Mouse (Mus musculus): ENCODE data around the gene Tnnt3.

Gene Tnnt3

DNA sequence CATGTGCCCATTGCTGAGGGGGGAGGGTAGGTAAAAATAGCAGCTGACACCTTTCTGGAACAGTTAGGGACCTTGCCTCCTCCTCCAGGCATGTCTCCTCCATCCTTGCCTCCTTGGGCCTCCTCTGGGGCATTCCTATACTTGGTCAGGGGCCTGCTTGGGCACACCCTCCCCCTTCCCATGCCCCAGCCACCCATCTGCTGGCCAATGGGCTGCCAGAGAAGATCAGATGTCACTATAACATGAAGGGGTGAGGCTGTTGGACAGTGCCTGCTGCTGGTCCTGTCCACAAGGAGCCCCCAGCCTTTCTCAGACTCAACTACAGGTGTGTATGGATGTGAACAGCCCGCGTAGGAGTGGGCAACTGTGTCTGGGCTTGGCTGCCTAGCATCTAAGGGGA is at the start of gene Tnnt3:
Gene Tnnt3 (plus strand): TSS at position 262 of the 400 bp plus-strand sequence.
- DNase-seq (ENCODE audit: low spot score in 2 of 2) = no peak

DNA sequence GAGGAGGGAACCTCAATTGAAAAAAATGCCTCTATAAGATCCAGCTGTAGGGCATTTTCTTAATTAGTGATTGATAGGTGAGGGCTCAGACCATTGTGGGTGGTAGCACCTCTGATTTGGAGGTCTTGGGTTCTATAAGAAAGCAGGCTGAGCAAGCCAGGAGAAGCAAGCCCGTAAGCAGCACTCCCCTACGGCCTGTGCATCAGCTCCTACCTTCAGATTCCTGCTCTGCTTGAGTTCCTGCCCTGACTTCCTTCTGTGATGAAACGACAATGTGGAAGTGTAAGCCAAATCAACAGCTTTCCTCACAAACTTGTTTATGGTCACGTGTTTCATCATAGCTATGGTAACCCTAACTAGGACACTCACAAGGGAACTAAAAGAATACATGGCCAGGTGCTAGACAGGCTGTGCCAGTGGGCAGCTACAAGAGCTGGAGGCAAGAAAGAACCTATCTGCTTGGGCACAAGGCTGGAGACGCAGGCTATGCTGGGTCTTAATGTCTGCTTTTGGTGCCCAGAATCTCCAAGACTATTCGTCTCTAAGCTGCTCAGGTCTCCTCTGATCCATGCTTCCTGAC is 49.5 kb upstream of the Tnnt3 start:
- DNase-seq (ENCODE audit: low spot score in 2 of 2) = no peak

DNA sequence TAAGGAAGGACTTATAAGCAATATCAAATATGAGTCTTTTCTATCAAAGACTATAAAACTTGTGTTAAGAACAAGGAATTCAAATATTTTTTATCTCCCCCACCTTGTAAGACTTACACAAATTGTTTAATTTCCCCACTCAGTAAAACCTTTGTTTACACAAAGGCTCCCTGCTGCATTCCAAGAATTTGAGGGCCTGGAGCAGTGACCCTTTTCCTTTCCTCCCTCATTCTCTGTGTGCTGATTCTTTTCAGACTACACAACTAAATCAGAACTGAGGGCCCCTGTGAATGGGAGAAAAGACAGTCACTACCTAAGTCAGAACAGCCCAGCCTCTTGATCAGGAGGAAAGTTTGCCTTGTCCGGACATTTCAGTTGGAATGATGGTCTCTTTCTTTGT is 43.9 kb upstream of the Tnnt3 start:
- no peak for DNase-seq (ENCODE audit: low spot score in 2 of 2)

DNA sequence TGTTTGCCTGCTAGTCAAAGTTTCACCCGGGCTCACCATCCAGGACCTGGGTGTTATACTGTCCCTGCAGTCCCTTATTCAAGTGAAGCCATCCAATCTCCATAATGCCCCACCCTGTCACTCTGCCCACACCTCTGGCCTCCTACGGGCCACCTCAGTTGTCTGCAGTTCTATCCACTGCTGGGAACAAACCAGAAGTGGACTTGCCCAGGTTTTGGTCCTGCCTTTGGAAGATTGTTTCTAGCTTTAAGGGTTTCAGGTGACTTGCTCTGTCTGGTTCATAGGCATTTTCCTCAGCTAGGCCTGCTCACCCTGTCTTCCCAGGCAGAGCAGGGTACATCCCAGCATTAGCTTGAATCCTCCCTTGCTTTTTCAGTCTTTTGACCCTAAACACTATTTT is 43.4 kb upstream of the Tnnt3 start:
- no peak for DNase-seq (ENCODE audit: low spot score in 2 of 2)

DNA sequence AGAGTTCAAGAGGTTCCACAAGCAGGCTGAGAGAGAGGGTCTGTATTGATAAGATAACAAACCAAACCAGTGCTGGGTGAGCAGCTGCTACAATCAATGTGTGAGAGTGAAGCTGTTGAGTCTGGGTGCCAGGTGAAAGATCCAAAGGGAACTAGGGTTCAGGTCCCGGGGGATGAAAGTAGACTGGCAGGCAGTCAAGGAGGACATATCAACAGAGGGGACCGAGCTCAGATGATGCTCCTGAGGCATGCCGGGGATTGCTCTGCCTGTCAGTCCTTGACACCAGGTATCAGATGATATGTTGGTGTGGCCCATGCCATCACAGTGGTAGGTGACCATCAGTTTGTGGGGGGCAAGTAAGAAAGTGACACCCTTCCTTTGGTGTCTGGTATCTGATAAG is 41.8 kb upstream of the Tnnt3 start:
- no peak for DNase-seq (ENCODE audit: low spot score in 2 of 2)

DNA sequence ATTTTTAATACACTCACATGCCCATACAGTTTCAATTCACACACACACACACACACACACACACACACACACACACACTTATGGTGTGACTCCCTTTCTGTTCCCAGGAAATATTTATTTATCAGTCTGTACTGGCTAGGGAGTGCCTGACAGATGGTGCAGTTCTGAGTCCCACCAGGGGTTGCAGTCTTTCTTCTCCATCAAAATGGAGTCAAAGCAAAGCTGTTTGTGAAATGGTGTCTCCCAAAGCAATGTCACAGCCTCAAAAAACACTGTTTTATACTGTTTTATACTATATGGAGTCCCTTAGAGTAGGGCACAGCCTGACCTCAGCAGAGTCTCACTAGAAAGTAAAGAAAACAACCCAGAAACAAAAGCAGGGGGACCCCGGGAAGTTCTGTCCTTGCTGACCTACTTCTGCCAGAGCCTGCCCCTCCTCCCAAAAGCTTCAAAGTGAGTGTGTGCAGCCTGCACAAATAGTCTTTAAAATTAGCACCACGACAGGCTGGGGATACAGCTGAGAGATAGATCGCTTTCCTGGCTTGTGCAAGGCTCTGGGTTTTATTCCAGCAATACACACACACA is 41.3 kb upstream of the Tnnt3 start:
- no peak for DNase-seq (ENCODE audit: low spot score in 2 of 2)

DNA sequence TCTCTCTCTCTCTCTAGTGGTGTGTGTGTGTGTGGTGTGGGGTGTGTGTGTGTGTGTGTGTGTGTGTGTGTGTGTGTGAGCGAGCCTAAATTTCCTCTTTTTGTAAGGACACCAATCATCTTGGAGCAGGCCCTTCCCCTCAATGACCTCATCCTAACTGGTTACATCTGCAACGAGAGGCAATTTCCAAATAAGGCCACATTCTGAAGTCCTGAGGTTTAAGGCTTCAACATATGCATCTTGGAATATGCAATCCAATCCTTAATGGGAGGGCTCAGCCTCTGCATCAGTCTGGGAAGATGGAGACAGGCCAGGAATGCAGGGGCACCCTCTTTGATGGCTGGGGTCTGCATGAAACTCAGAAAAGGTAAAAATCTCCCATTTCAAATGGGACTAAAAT is 40.6 kb upstream of the Tnnt3 start:
- no peak for DNase-seq (ENCODE audit: low spot score in 2 of 2)

DNA sequence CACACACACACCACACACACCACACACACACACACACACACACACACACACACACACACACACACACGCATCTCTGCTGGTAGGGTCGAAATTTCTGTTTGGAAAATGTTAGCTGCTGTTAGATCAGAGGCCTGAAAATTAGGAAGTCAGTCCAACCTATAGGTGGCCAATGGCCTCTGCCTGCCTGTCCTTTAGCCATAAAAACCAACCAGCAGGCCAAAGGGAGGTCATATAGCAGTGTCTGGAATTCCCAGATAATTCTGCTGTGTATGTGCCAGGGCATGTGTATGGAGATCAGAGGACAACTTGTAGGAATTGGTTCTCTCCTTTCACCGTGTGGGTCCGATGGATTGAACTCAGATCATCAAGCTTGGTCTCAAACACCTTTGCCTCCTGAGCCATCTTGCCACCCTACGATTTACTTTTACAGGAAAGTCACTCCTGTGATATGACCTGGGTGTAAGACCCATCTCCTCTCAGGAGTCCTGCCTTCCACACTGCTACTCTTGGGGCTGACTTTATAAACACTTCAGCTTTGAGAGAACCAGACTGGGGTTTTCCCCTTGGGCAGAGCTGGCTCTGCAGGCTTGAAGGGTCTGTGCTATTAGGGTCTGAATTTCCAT is 39.8 kb upstream of the Tnnt3 start:
- DNase-seq (ENCODE audit: low spot score in 2 of 2) = no peak

DNA sequence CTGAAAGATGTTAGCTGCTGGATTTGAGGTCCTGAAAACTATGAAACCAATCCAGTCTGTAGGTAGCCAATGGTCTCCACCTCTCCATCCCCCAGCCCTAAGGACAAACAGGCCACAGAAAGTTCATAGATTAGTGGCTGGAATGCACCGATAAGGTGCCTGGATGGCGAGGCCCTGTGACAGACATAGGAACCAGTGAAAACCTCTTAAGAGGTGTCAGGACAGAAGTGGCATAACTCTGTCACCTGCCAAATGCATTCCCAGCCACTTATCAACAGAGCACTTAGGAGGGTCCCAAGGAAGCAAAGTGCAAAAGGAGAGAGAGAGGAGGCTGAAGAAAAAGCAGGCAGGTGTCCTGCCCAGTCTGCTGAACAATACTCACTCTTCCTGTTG is 39.3 kb upstream of the Tnnt3 start:
- no peak for DNase-seq (ENCODE audit: low spot score in 2 of 2)

DNA sequence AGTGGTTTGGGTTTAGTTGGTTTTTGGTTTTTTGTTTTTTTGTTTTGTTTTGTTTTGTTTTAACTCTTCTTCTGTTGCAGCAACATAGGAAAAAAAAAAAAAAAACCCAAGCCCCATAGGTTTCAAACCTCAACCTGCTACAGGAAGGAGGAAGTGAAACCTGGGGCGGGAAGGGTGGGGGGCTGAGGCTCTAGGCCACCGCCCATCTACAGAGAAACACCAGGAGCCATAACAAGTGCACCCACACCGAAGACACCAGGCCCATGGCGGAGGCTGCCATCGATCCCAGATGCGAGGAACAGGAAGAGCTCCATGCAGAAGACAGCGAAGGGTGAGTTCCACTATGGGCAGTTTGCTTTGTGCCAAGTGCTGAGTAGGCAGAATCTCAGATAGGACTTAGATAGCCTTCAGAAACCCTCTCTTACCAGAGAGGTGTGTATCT is 38.0 kb upstream of the Tnnt3 start, which contains the start of gene Lsp1:
Gene Lsp1 (plus strand): TSS at position 174 of the 442 bp plus-strand sequence.
- no peak for DNase-seq (ENCODE audit: low spot score in 2 of 2)

DNA sequence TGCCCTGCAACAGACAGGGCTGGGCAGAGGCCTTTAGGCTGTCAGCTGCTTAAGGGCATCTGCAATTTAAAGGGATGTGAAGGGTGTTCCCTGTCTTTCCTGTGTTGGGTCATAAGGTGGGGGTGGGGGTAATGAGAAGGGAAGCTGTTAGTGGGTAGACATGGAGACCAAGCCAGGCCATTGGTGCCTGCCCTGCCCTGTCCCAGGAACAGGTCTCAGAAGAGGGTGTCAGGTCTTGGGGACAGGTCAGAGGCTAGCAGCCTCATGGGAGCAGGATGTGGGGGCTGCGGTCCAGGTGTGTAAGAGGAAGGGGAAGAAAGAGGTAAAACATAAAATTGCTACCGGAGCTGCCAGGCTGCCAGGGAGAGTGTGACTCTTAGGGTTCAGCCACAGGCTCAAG is 37.2 kb upstream of the Tnnt3 start:
- no peak for DNase-seq (ENCODE audit: low spot score in 2 of 2)

DNA sequence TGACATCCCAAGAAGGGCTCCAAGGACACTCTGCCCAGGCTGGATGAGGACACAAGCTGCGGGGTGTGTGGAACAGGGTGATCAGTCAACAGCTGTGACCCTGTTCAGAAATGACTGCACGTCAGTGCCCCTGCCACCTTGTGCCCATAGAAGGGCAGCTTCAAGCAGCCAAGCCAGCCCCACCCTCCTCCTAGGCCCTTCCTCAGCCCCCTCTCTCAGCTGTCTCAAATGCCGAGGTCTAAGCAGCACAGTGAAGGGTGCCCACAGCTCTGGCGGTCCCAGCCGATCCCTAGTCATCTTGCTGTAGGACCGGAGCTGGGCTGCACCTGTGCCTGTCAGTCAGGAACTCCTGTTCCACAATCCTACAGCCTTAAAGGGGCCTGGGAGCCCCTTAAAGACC is 36.4 kb upstream of the Tnnt3 start:
- DNase-seq (ENCODE audit: low spot score in 2 of 2) = no peak

DNA sequence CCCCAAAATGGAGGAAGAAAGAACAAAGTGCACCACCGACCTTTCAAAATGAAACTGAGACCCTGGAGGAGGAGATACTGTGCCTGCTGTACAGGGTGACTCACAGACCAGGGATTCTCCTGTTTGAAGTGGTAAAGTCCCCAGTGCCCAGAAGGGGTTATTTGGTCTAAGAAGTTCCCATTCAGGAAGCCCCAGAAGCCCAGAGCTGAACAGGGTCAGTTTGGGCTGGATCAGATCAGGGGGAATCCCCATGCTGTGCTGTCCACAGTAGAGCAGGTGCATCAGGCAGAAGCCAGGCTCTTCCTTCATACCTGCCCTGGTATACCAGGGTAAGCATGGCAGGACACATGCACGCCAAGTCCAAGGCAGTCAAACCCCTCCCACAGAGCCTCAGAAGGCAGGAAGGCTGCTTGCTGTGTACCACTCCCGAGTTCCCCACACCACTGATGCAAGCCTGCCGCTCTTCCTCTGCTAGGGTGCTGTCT is 36.0 kb upstream of the Tnnt3 start:
- DNase-seq (ENCODE audit: low spot score in 2 of 2) = no peak

DNA sequence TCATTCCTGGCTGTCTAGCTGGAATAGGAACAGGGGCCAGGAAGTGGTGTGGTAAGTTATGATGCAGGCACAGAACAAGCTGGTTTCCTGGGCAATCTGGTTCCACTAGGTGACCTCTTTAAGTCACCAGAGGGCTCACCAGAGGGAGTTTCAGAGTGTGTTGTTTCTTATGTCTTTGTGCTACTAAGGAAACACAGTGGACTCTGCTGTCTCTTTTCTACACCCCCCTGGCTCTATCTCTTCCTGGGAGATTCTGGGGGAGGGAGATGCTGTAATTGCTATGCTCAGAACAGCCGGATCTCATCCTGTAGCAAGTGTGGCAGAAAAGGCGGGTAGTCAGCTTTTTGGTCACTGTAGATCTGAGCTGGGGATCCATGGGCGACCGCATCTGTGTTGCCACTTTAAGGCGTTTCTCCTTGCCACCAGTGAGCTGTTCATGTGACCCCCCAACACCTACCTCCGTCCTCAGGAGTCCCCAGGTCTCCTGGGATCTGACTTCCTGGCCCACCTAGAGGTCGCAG is 28.4 kb upstream of the Tnnt3 start:
- DNase-seq (ENCODE audit: low spot score in 2 of 2) = no peak

DNA sequence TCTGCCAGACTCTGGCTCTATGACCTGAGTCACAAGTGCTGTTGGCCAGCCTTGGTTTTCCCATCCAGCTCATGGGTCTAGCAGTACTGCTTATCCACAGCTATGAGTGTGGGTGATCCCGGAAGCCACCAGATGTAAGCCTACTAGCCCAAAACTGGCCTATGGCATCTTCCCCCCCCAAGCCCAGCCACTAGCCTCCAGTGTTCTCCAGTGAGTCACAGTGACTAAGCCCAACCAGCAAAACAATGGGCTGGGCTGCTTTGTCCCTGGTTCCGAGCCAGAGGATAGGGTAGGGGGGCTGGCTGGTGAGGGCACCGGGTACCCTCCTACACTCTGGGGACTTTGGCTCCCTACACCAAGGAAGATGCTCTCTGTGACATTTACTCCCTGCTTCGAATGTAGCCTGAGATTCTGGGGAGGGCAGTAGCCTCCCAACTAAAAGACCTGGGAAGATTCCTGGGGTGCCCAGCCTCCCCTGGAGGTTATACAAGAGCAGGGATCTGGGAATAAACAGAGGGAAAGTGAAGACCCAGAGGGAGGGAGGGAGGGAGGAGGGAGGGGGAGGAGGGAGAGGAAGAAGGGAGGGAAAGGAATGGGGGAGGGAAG is 27.7 kb upstream of the Tnnt3 start:
- peak in 1 of 2 experiments; percentile 54 for DNase-seq (ENCODE audit: low spot score in 2 of 2)

DNA sequence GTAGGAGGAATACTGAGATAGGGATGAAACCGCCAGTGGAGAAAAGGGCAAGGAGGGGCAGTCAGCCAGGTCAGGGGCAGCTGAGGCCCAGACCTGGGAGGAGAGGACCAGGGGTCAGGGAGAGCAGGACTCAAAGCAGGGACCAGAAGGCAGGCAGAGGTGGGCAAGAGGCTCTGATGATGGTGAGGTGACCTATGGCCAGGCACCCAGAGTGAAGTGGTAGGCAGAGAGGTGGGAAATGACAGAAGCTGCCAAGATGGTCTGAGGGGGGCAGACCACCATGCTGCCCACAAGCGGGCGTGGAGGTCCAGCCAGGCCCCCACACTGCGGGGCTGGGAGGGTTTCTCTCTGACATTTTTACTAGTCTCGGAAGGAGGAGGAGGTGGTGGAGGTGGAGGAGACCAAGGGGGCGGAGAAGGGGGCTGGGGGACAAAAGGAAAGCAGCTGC is 27.2 kb upstream of the Tnnt3 start:
- no peak for DNase-seq (ENCODE audit: low spot score in 2 of 2)

DNA sequence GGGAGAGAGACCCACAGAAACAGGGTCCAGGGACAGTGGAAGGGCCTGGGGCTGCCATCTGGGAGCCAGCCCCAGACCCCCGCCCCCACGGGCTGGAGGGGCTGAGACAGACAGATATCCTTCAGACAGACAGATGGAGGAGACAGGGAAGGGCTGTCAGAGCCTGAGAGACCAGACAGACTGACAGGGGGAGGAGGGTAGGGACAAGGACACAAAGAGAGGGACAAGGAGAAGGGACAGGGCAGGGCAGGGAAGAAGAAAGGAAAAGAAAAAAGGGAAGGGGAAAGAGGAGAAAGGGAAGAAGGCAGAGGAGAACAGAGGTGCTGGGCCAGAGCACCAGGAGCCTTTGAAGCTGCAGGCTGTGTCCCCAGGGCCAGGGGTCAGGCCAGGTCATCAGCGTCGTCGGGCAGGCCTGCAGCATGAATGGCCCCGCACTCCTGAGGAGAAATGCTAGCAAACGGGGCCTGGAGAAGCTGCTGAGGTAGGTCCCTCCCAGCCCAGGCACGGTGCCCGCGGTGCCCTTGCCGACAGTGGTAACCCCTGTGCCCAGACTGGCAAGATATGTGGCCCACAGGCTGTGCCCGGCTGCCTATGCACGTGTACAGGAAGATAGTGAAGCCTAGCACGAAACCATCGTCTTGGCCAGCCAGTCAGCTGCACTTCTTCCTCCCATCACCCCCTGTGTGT is 26.6 kb upstream of the Tnnt3 start:
- no peak for DNase-seq (ENCODE audit: low spot score in 2 of 2)

DNA sequence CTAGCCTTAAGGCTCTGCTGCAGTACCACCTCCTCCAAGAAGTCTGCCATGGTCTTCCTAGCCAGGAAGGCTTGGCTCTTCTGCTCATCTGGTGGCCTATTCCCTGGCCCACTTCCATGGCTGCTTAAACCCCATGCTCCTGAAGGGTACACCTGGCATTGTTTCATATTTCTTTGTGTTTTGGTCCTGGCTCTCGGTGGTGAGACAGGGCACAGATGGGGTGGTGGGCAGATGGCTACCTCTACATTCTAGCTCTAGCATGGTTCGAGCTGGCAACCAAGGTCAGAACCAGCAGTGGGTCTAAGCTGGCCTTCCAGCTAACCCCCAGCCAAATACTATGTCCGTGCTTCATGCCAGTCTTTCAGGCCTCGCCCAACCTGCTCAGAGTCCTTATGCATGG is 25.7 kb upstream of the Tnnt3 start:
- no peak for DNase-seq (ENCODE audit: low spot score in 2 of 2)

DNA sequence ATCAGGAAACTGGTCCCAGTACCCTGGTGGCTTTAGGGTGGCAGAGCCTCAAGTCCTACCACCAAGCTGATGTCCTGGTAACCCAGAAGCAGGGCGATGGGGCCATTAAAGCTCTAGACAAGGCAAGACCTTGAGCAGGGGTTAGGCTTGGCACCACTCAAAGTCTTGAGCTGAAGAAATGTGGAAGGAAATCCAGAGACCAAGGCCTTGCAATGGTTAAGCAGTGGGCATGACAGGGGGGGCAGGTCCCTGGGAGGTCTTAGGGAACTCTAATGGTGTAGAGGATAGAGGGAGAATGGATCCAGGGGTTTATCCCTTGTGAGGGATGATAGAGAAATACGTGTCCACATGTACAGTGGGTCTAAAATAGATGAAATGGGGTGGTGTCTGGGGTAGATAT is 25.2 kb upstream of the Tnnt3 start:
- DNase-seq (ENCODE audit: low spot score in 2 of 2) = no peak

DNA sequence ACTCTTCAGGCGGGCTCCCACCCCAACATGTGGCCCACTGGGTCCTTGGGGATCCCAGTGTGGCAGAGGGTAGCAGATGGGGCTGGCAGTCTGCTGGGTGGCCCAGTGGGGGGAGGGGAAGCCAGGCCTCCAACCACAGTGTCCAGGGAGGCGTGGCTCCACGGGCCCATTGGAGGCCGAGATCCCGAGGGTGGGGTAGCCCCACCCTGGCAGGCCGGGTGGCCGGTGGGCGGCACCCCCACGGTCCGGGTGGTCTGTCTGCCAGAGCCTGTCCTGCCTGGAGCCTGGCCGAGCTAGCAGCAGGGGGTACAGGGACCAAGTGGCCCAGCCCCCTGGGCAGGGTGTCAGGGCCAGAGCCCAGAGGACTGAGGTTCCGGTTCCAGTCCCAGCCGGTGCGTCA is 23.8 kb upstream of the Tnnt3 start:
- DNase-seq (ENCODE audit: low spot score in 2 of 2) = peak in 1 of 2 experiments; percentile 59

DNA sequence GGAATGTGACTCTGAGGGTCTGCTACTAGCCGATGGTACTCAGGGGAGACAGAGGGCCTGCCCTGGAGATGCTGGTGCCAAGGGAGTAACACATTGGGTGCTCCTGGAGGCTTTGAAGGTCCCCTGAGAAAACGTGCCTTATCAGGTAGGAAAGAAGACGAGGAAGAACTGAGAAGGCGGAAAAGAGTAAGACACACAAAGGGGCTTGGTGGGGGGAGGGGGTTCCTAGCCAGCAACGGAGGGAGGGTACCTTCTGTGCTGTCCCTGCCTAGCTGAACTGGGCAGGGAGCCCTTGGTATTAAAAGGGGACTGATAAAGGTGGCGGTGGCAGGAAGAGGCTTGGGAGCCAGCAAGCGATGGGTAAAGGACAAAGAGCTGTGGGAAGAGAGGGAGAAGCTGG is 23.0 kb upstream of the Tnnt3 start:
- no peak for DNase-seq (ENCODE audit: low spot score in 2 of 2)

DNA sequence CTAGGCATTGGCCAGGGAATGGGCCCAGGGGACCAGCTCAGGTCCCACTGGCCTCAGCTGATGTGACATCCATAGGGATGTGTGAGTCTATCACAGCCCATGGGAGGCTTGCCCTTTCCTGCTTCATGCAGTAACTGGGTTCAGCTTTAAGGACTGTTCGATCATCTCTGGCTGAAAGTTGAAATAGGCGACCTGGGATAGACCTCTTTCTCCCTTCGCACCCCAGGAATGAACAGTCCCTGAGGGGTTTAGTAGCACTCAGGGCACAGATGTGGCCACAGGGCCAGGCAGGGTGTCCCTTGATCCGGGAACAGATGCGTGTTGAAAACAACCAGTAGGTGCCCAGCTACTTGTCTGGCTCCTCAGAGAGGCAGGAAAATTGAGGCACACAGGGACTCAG is 22.4 kb upstream of the Tnnt3 start:
- no peak for DNase-seq (ENCODE audit: low spot score in 2 of 2)

All from urinary bladder, postnatal 36 days (tissue).